Mouse (Mus musculus): ENCODE measurements around the gene Eral1. TPM values are rescaled to one million over a fixed set of nuclear protein-coding genes. Genes with fewer than 3 reads are reported as not detected.

Eral1 gene
- polyA plus RNA-seq, 1 experiment: 24.6 TPM

GRCm38 (mm10) chr11:78037831-78038752 lies 42.1 kb downstream of the Eral1 start, which contains the start of gene Flot2:
Gene Flot2, plus strand, starts transcription at chr11:78037931.
- peak within 1 kb of the TSS; percentile 38 for H3ac ChIP-seq (ENCODE audit: control insufficient read depth, insufficient read length)
- peak within 1 kb of the TSS; percentile 84 for H3K4me2 ChIP-seq (ENCODE audit: low read depth)
- peak; percentile 74 for TF ChIP-seq POLR2A (IDR thresholded peaks at IDR 0.05; ENCODE audit: insufficient read length, low read depth)
- peak; percentile 85 for TF ChIP-seq POLR2AphosphoS2 (IDR thresholded peaks at IDR 0.05; ENCODE audit: insufficient read length, low read depth)
- TF ChIP-seq USF1 (IDR thresholded peaks at IDR 0.05; ENCODE audit: low read depth): no peak
- no peaks in the 10 kb centered on the region for H3K27me3 ChIP-seq (ENCODE audit: control insufficient read depth, insufficient read depth, insufficient read length)
- peaks cover 20% of the 10 kb centered on the region for H3K79me2 ChIP-seq (ENCODE audit: control insufficient read depth, insufficient read depth)
- H3K4me3 ChIP-seq: peak within 1 kb of the TSS; percentile 69
- no peaks in the 10 kb centered on the region for H3K36me3 ChIP-seq (ENCODE audit: control insufficient read depth, insufficient read depth)

- Histone ChIP-seq H3K4me2 (ENCODE audit: low read depth) (no peak overlapping the region), H3ac (ENCODE audit: control insufficient read depth, insufficient read length) (no peak overlapping the region), H3K27me3 (ENCODE audit: control insufficient read depth, insufficient read depth, insufficient read length) (no peaks in the 10 kb centered on the region), H3K4me3 (peak overlapping the region; percentile 69), H3K36me3 (ENCODE audit: control insufficient read depth, insufficient read depth) (no peaks in the 10 kb centered on the region), H3K79me2 (ENCODE audit: control insufficient read depth, insufficient read depth) (peaks cover 15% of the 10 kb centered on the region)
- TF ChIP-seq POLR2A (IDR thresholded peaks at IDR 0.05; ENCODE audit: insufficient read length, low read depth): no peak
- no peak for TF ChIP-seq MYOD1 (IDR thresholded peaks at IDR 0.05; ENCODE audit: control insufficient read depth in 1 of 3, insufficient read length in 2 of 3, low read depth in 2 of 3)
- no peak for TF ChIP-seq REST (IDR thresholded peaks at IDR 0.05; ENCODE audit: insufficient read depth, insufficient read length)
- TF ChIP-seq TCF12 (IDR thresholded peaks at IDR 0.05; ENCODE audit: insufficient read depth, poor library complexity, severe bottlenecking): no peak
- TF ChIP-seq E2F4 (IDR thresholded peaks at IDR 0.05; ENCODE audit: insufficient read depth): no peak
Observed at GRCm38 (mm10) chr11:78036791-78037190, 43.4 kb downstream of the Eral1 start.

GRCm38 (mm10) chr11:78033931-78034617 lies 46.1 kb downstream of the Eral1 start:
- no peak for TF ChIP-seq SRF (IDR thresholded peaks at IDR 0.05; ENCODE audit: control insufficient read depth, insufficient read length, low read depth)
- TF ChIP-seq TCF12 (IDR thresholded peaks at IDR 0.05; ENCODE audit: insufficient read depth, poor library complexity, severe bottlenecking): no peak
- no peak for TF ChIP-seq MYOD1 (IDR thresholded peaks at IDR 0.05; ENCODE audit: control insufficient read depth in 1 of 3, insufficient read length in 2 of 3, low read depth in 2 of 3)
- no peak for TF ChIP-seq POLR2A (IDR thresholded peaks at IDR 0.05; ENCODE audit: insufficient read length, low read depth)
- TF ChIP-seq MYOG (IDR thresholded peaks at IDR 0.05; ENCODE audit: control insufficient read depth in 1 of 3, insufficient read depth in 1 of 3, insufficient read length in 2 of 3, low read depth in 2 of 3): no peak
- no peak for TF ChIP-seq E2F4 (IDR thresholded peaks at IDR 0.05; ENCODE audit: insufficient read depth)
- no peak for TF ChIP-seq USF1 (IDR thresholded peaks at IDR 0.05; ENCODE audit: low read depth)
- no peak for TF ChIP-seq MAX (IDR thresholded peaks at IDR 0.05; ENCODE audit: low read depth)
- no peak for TF ChIP-seq CEBPB (IDR thresholded peaks at IDR 0.05; ENCODE audit: insufficient read depth, poor library complexity, severe bottlenecking)
- no peak for TF ChIP-seq POLR2AphosphoS2 (IDR thresholded peaks at IDR 0.05; ENCODE audit: insufficient read length, low read depth)
- TF ChIP-seq REST (IDR thresholded peaks at IDR 0.05; ENCODE audit: insufficient read depth, insufficient read length): no peak
- no peak for TF ChIP-seq TCF3 (IDR thresholded peaks at IDR 0.05; ENCODE audit: insufficient read length, low read depth)
- Histone ChIP-seq H3K79me2 (ENCODE audit: control insufficient read depth, insufficient read depth) (peaks cover 12% of the 10 kb centered on the region), H3ac (ENCODE audit: control insufficient read depth, insufficient read length) (no peak overlapping the region), H3K4me3 (no peak overlapping the region), H3K4me2 (ENCODE audit: low read depth) (no peak overlapping the region), H3K36me3 (ENCODE audit: control insufficient read depth, insufficient read depth) (no peaks in the 10 kb centered on the region), H3K27me3 (ENCODE audit: control insufficient read depth, insufficient read depth, insufficient read length) (no peaks in the 10 kb centered on the region)

GRCm38 (mm10) chr11:78032809-78033195 lies 47.4 kb downstream of the Eral1 start:
- Histone ChIP-seq H3K4me3 (peak overlapping the region; percentile 27), H3K27me3 (ENCODE audit: control insufficient read depth, insufficient read depth, insufficient read length) (no peaks in the 10 kb centered on the region), H3K79me2 (ENCODE audit: control insufficient read depth, insufficient read depth) (peaks cover 4% of the 10 kb centered on the region), H3K4me2 (ENCODE audit: low read depth) (peak overlapping the region; percentile 95), H3K36me3 (ENCODE audit: control insufficient read depth, insufficient read depth) (peaks cover 11% of the 10 kb centered on the region), H3ac (ENCODE audit: control insufficient read depth, insufficient read length) (peak overlapping the region; percentile 47)
- TF ChIP-seq POLR2A (IDR thresholded peaks at IDR 0.05; ENCODE audit: insufficient read length, low read depth): no peak
- no peak for TF ChIP-seq CEBPB (IDR thresholded peaks at IDR 0.05; ENCODE audit: insufficient read depth, poor library complexity, severe bottlenecking)
- TF ChIP-seq TCF12 (IDR thresholded peaks at IDR 0.05; ENCODE audit: insufficient read depth, poor library complexity, severe bottlenecking): no peak
